Mouse (Mus musculus): ENCODE measurements around the gene Lgmn. TPM values are rescaled to one million over a fixed set of nuclear protein-coding genes. Genes with fewer than 3 reads are reported as not detected.

Gene Lgmn
- polyA plus RNA-seq, 1 experiment from 2014 or later, result 120 TPM

GRCm38 (mm10) chr12:102430228-102430627 lies 9.4 kb downstream of the Lgmn start:
- 76% methylated on average over 4 of the region's 4 CpGs for WGBS
- Histone ChIP-seq H3K4me2 (no peak overlapping the region), H3K9ac (no peak overlapping the region), H3K36me3 (peaks cover 5% of the 10 kb centered on the region; the same call in 1 of the 2 replicates), H3K27me3 (no peaks in the 10 kb centered on the region), H3K9me3 (replicated peaks) (no peaks in the 10 kb centered on the region), H3K4me1 (no peaks in the 10 kb centered on the region), H3K4me3 (replicated peaks) (no peak overlapping the region), H3K27ac (no peak overlapping the region)
- no peak for ATAC-seq (replicated peaks; ENCODE audit: low FRiP score)

GRCm38 (mm10) chr12:102429656-102430055 lies 10.0 kb downstream of the Lgmn start:
- Histone ChIP-seq H3K4me2 (no peak overlapping the region), H3K9me3 (replicated peaks) (no peaks in the 10 kb centered on the region), H3K27ac (no peak overlapping the region), H3K4me3 (replicated peaks) (no peak overlapping the region), H3K36me3 (peaks cover 5% of the 10 kb centered on the region; the same call in 1 of the 2 replicates), H3K4me1 (no peaks in the 10 kb centered on the region), H3K9ac (no peak overlapping the region), H3K27me3 (no peaks in the 10 kb centered on the region)
- no peak for ATAC-seq (replicated peaks; ENCODE audit: low FRiP score)
- 97% methylated on average over 5 of the region's 5 CpGs for WGBS

- Histone ChIP-seq H3K4me3 (replicated peaks) (no peak overlapping the region), H3K9me3 (replicated peaks) (no peaks in the 10 kb centered on the region), H3K27me3 (no peaks in the 10 kb centered on the region), H3K9ac (no peak overlapping the region), H3K4me2 (no peak overlapping the region), H3K27ac (no peak overlapping the region), H3K36me3 (peaks cover 17% of the 10 kb centered on the region; the same call in 1 of the 2 replicates), H3K4me1 (no peaks in the 10 kb centered on the region)
- 91% methylated on average over 7 of the region's 7 CpGs for WGBS
- no peak for ATAC-seq (replicated peaks; ENCODE audit: low FRiP score)
Observed at GRCm38 (mm10) chr12:102426285-102426684, 13.3 kb downstream of the Lgmn start.

- Histone ChIP-seq H3K27ac (no peak overlapping the region), H3K27me3 (no peaks in the 10 kb centered on the region), H3K4me2 (no peak overlapping the region), H3K4me3 (replicated peaks) (no peak overlapping the region), H3K4me1 (no peaks in the 10 kb centered on the region), H3K9ac (no peak overlapping the region), H3K36me3 (peaks cover 17% of the 10 kb centered on the region; the same call in 1 of the 2 replicates), H3K9me3 (replicated peaks) (no peaks in the 10 kb centered on the region)
- 81% methylated on average over 4 of the region's 4 CpGs for WGBS
- ATAC-seq (replicated peaks; ENCODE audit: low FRiP score), result no peak
Observed at GRCm38 (mm10) chr12:102425048-102425578, 14.5 kb downstream of the Lgmn start.

GRCm38 (mm10) chr12:102424456-102424855 lies 15.2 kb downstream of the Lgmn start:
- Histone ChIP-seq H3K4me1 (peaks cover 5% of the 10 kb centered on the region; the same call in 1 of the 2 replicates), H3K9ac (no peak overlapping the region), H3K27ac (no peak overlapping the region), H3K27me3 (no peaks in the 10 kb centered on the region), H3K9me3 (replicated peaks) (no peaks in the 10 kb centered on the region), H3K4me3 (replicated peaks) (no peak overlapping the region), H3K36me3 (peaks cover 17% of the 10 kb centered on the region; the same call in 1 of the 2 replicates), H3K4me2 (no peak overlapping the region)
- no peak for ATAC-seq (replicated peaks; ENCODE audit: low FRiP score)
- WGBS, result 77% methylated on average over 2 of the region's 2 CpGs

GRCm38 (mm10) chr12:102423625-102424024 lies 16.0 kb downstream of the Lgmn start:
- no peak for ATAC-seq (replicated peaks; ENCODE audit: low FRiP score)
- H3K4me3 ChIP-seq (replicated peaks), result no peak overlapping the region
- H3K27ac ChIP-seq, result no peak overlapping the region
- no peaks in the 10 kb centered on the region for H3K9me3 ChIP-seq (replicated peaks)
- H3K36me3 ChIP-seq, result peaks cover 17% of the 10 kb centered on the region; the same call in 1 of the 2 replicates
- no peak overlapping the region for H3K9ac ChIP-seq
- no peaks in the 10 kb centered on the region for H3K27me3 ChIP-seq
- peaks cover 5% of the 10 kb centered on the region; the same call in 1 of the 2 replicates for H3K4me1 ChIP-seq
- H3K4me2 ChIP-seq, result no peak overlapping the region
- WGBS, result 94% methylated on average over 8 of the region's 8 CpGs

- H3K27ac ChIP-seq, result no peak overlapping the region; the same call in 1 of the 2 replicates
Observed at GRCm38 (mm10) chr12:102422623-102423320, 16.8 kb downstream of the Lgmn start.

GRCm38 (mm10) chr12:102422065-102422464 lies 17.5 kb downstream of the Lgmn start:
- no peak overlapping the region for H3K9ac ChIP-seq
- no peak overlapping the region for H3K27ac ChIP-seq
- H3K27me3 ChIP-seq, result no peaks in the 10 kb centered on the region
- H3K4me3 ChIP-seq (replicated peaks), result no peak overlapping the region
- H3K36me3 ChIP-seq, result peaks cover 17% of the 10 kb centered on the region; the same call in 1 of the 2 replicates
- no peak overlapping the region for H3K4me2 ChIP-seq
- WGBS, result 82% methylated on average over 6 of the region's 6 CpGs
- ATAC-seq (replicated peaks; ENCODE audit: low FRiP score), result 0 out of 2 replicates have a peak, but pooled peaks have one; percentile 13
- H3K9me3 ChIP-seq (replicated peaks), result no peaks in the 10 kb centered on the region
- H3K4me1 ChIP-seq, result peaks cover 6% of the 10 kb centered on the region; the same call in 1 of the 2 replicates

More at GRCm38 (mm10) chr12:102422623-102423320, 16.8 kb downstream of the Lgmn start:
- Histone ChIP-seq H3K4me3 (replicated peaks) (no peak overlapping the region), H3K9me3 (replicated peaks) (no peaks in the 10 kb centered on the region), H3K36me3 (peaks cover 17% of the 10 kb centered on the region; the same call in 1 of the 2 replicates), H3K4me1 (peaks cover 5% of the 10 kb centered on the region; the same call in 1 of the 2 replicates), H3K9ac (no peak overlapping the region), H3K27me3 (no peaks in the 10 kb centered on the region), H3K4me2 (no peak overlapping the region)
- ATAC-seq (replicated peaks; ENCODE audit: low FRiP score), result no peak
- 88% methylated on average over 11 of the region's 11 CpGs for WGBS

GRCm38 (mm10) chr12:102420168-102420890 lies 19.3 kb downstream of the Lgmn start:
- H3K9ac ChIP-seq, result no peak overlapping the region
- ATAC-seq (replicated peaks; ENCODE audit: low FRiP score), result peak; percentile 31; the same call in 1 of the 2 replicates

GRCm38 (mm10) chr12:102419544-102419943 lies 20.1 kb downstream of the Lgmn start:
- WGBS, result 66% methylated on average over 3 of the region's 3 CpGs

More at GRCm38 (mm10) chr12:102420168-102420890, 19.3 kb downstream of the Lgmn start:
- H3K27ac ChIP-seq, result peak overlapping the region; percentile 71
- 76% methylated on average over 10 of the region's 10 CpGs for WGBS
- no peaks in the 10 kb centered on the region for H3K9me3 ChIP-seq (replicated peaks)
- no peak overlapping the region for H3K4me2 ChIP-seq
- no peak overlapping the region for H3K4me3 ChIP-seq (replicated peaks)
- peaks cover 16% of the 10 kb centered on the region for H3K4me1 ChIP-seq
- peaks cover 12% of the 10 kb centered on the region; the same call in 1 of the 2 replicates for H3K36me3 ChIP-seq
- no peaks in the 10 kb centered on the region for H3K27me3 ChIP-seq

GRCm38 (mm10) chr12:102417701-102418100 lies 21.9 kb downstream of the Lgmn start:
- no peak for ATAC-seq (replicated peaks; ENCODE audit: low FRiP score)
- 93% methylated on average over 6 of the region's 6 CpGs for WGBS

More at GRCm38 (mm10) chr12:102419544-102419943, 20.1 kb downstream of the Lgmn start:
- Histone ChIP-seq H3K9ac (no peak overlapping the region), H3K4me2 (no peak overlapping the region), H3K9me3 (replicated peaks) (no peaks in the 10 kb centered on the region), H3K4me1 (peaks cover 16% of the 10 kb centered on the region), H3K27ac (peak overlapping the region; percentile 71), H3K27me3 (no peaks in the 10 kb centered on the region), H3K4me3 (replicated peaks) (no peak overlapping the region), H3K36me3 (peaks cover 12% of the 10 kb centered on the region; the same call in 1 of the 2 replicates)
- no peak for ATAC-seq (replicated peaks; ENCODE audit: low FRiP score)

More at GRCm38 (mm10) chr12:102417701-102418100, 21.9 kb downstream of the Lgmn start:
- H3K9me3 ChIP-seq (replicated peaks), result no peaks in the 10 kb centered on the region
- H3K4me1 ChIP-seq, result peaks cover 16% of the 10 kb centered on the region
- H3K4me3 ChIP-seq (replicated peaks), result no peak overlapping the region
- peaks cover 13% of the 10 kb centered on the region; the same call in 1 of the 2 replicates for H3K36me3 ChIP-seq
- H3K9ac ChIP-seq, result no peak overlapping the region
- no peak overlapping the region for H3K27ac ChIP-seq
- H3K27me3 ChIP-seq, result no peaks in the 10 kb centered on the region
- H3K4me2 ChIP-seq, result no peak overlapping the region

All from kidney, embryonic 15.5 days (tissue).